Mouse (Mus musculus): ENCODE data around the gene Kif9.

GRCm38 (mm10) chr9:110478639-110479038 lies 1.9 kb downstream of the Kif9 start:
- TF ChIP-seq POLR2A (IDR thresholded peaks at IDR 0.05; ENCODE audit: borderline replicate concordance, control insufficient read depth, low read depth, low read length) (no peak), CTCF (IDR thresholded peaks at IDR 0.05; ENCODE audit: control insufficient read depth, insufficient read depth, low read length) (no peak)

All from bone marrow, adult 2 months (tissue).